Mouse (Mus musculus): Measurements from ENCODE around the gene Fkbp3. TPM values are rescaled to one million over a fixed set of nuclear protein-coding genes. Genes with fewer than 3 reads are reported as not detected.

Fkbp3 gene
- polyA plus RNA-seq, 1 experiment from 2014 or later: 516 TPM

GRCm38 (mm10) chr12:65075733-65076310 is 2.0 kb upstream of the Fkbp3 start:
- Histone ChIP-seq H3K4me3 (ENCODE audit: low read length) (peak overlapping the region; percentile 79), H3K27me3 (ENCODE audit: control insufficient read depth, insufficient read depth, low read length) (no peaks in the 10 kb centered on the region), H3K9me3 (replicated peaks; ENCODE audit: control insufficient read depth, low read length) (no peaks in the 10 kb centered on the region), H3K4me2 (ENCODE audit: low read depth, low read length) (peak overlapping the region; percentile 87), H3K9ac (ENCODE audit: low read length) (peak overlapping the region; percentile 96), H3K36me3 (ENCODE audit: control insufficient read depth, insufficient read depth) (peaks cover 6% of the 10 kb centered on the region; the same call in 1 of the 2 replicates), H3K4me1 (ENCODE audit: control insufficient read depth, insufficient read depth, low read length) (peaks cover 25% of the 10 kb centered on the region), H3K27ac (ENCODE audit: low read length) (peak overlapping the region; percentile 95)
- under 1% methylated on average over 41 of the region's 41 CpGs for WGBS
- ATAC-seq (replicated peaks; ENCODE audit: extremely low read depth, insufficient read depth, low FRiP score): no peak

GRCm38 (mm10) chr12:65075085-65075732 is 1.4 kb upstream of the Fkbp3 start, which contains the start of gene Fancm:
Gene Fancm (plus strand): TSS chr12:65075603.
- Histone ChIP-seq H3K4me1 (ENCODE audit: control insufficient read depth, insufficient read depth, low read length) (peaks cover 28% of the 10 kb centered on the region), H3K27me3 (ENCODE audit: control insufficient read depth, insufficient read depth, low read length) (no peaks in the 10 kb centered on the region), H3K4me3 (ENCODE audit: low read length) (peak within 1 kb of the TSS; percentile 79), H3K27ac (ENCODE audit: low read length) (peak within 1 kb of the TSS; percentile 95), H3K36me3 (ENCODE audit: control insufficient read depth, insufficient read depth) (peaks cover 5% of the 10 kb centered on the region; the same call in 1 of the 2 replicates), H3K9ac (ENCODE audit: low read length) (peak within 1 kb of the TSS; percentile 96), H3K4me2 (ENCODE audit: low read depth, low read length) (peak within 1 kb of the TSS; percentile 87), H3K9me3 (replicated peaks; ENCODE audit: control insufficient read depth, low read length) (no peaks in the 10 kb centered on the region)
- WGBS: 2% methylated on average over 39 of the region's 39 CpGs
- peak; percentile 43 for ATAC-seq (replicated peaks; ENCODE audit: extremely low read depth, insufficient read depth, low FRiP score)

- Histone ChIP-seq H3K4me2 (ENCODE audit: low read depth, low read length) (peak overlapping the region; percentile 87), H3K27me3 (ENCODE audit: control insufficient read depth, insufficient read depth, low read length) (no peaks in the 10 kb centered on the region), H3K4me1 (ENCODE audit: control insufficient read depth, insufficient read depth, low read length) (peaks cover 28% of the 10 kb centered on the region), H3K9me3 (replicated peaks; ENCODE audit: control insufficient read depth, low read length) (no peaks in the 10 kb centered on the region), H3K36me3 (ENCODE audit: control insufficient read depth, insufficient read depth) (0 out of 2 replicates have a peak, but pooled peaks cover 1% of the 10 kb centered on the region), H3K4me3 (ENCODE audit: low read length) (peak overlapping the region; percentile 79), H3K9ac (ENCODE audit: low read length) (peak overlapping the region; percentile 96), H3K27ac (ENCODE audit: low read length) (peak overlapping the region; percentile 95)
- no peak for ATAC-seq (replicated peaks; ENCODE audit: extremely low read depth, insufficient read depth, low FRiP score)
- 35% methylated on average over 7 of the region's 7 CpGs for WGBS
These were observed 844 bp upstream of the Fkbp3 start for GRCm38 (mm10) chr12:65074651-65075050.

- peak; percentile 46 for ATAC-seq (replicated peaks; ENCODE audit: extremely low read depth, insufficient read depth, low FRiP score)
- Histone ChIP-seq H3K4me1 (ENCODE audit: control insufficient read depth, insufficient read depth, low read length) (peaks cover 38% of the 10 kb centered on the region), H3K27ac (ENCODE audit: low read length) (peak overlapping the region; percentile 95), H3K4me3 (ENCODE audit: low read length) (peak overlapping the region; percentile 79), H3K27me3 (ENCODE audit: control insufficient read depth, insufficient read depth, low read length) (no peaks in the 10 kb centered on the region), H3K9ac (ENCODE audit: low read length) (peak overlapping the region; percentile 96), H3K9me3 (replicated peaks; ENCODE audit: control insufficient read depth, low read length) (no peaks in the 10 kb centered on the region), H3K4me2 (ENCODE audit: low read depth, low read length) (peak overlapping the region; percentile 77), H3K36me3 (ENCODE audit: control insufficient read depth, insufficient read depth) (no peaks in the 10 kb centered on the region)
- 3% methylated on average over 21 of the region's 21 CpGs for WGBS
These were observed 746 bp downstream of the Fkbp3 start for GRCm38 (mm10) chr12:65072911-65073610.

GRCm38 (mm10) chr12:65068409-65068808 is 5.4 kb downstream of the Fkbp3 start:
- Histone ChIP-seq H3K4me2 (ENCODE audit: low read depth, low read length) (peak overlapping the region; percentile 48), H3K9me3 (replicated peaks; ENCODE audit: control insufficient read depth, low read length) (no peaks in the 10 kb centered on the region), H3K4me3 (ENCODE audit: low read length) (no peak overlapping the region), H3K27ac (ENCODE audit: low read length) (peak overlapping the region; percentile 73), H3K36me3 (ENCODE audit: control insufficient read depth, insufficient read depth) (peaks cover 23% of the 10 kb centered on the region), H3K9ac (ENCODE audit: low read length) (peak overlapping the region; percentile 2; the same call in 1 of the 2 replicates), H3K4me1 (ENCODE audit: control insufficient read depth, insufficient read depth, low read length) (peaks cover 22% of the 10 kb centered on the region), H3K27me3 (ENCODE audit: control insufficient read depth, insufficient read depth, low read length) (no peaks in the 10 kb centered on the region)
- ATAC-seq (replicated peaks; ENCODE audit: extremely low read depth, insufficient read depth, low FRiP score): no peak
- 24% methylated on average over 4 of the region's 4 CpGs for WGBS

GRCm38 (mm10) chr12:65066234-65066633 is 7.6 kb downstream of the Fkbp3 start:
- 48% methylated on average over 3 of the region's 3 CpGs for WGBS
- peaks cover 28% of the 10 kb centered on the region for H3K36me3 ChIP-seq (ENCODE audit: control insufficient read depth, insufficient read depth)
- H3K27me3 ChIP-seq (ENCODE audit: control insufficient read depth, insufficient read depth, low read length): no peaks in the 10 kb centered on the region
- H3K4me1 ChIP-seq (ENCODE audit: control insufficient read depth, insufficient read depth, low read length): peaks cover 17% of the 10 kb centered on the region
- H3K4me2 ChIP-seq (ENCODE audit: low read depth, low read length): no peak overlapping the region
- H3K9me3 ChIP-seq (replicated peaks; ENCODE audit: control insufficient read depth, low read length): no peaks in the 10 kb centered on the region
- H3K27ac ChIP-seq (ENCODE audit: low read length): no peak overlapping the region
- H3K4me3 ChIP-seq (ENCODE audit: low read length): no peak overlapping the region
- H3K9ac ChIP-seq (ENCODE audit: low read length): no peak overlapping the region
- ATAC-seq (replicated peaks; ENCODE audit: extremely low read depth, insufficient read depth, low FRiP score): no peak

- Histone ChIP-seq H3K4me3 (ENCODE audit: low read length) (no peak overlapping the region), H3K4me1 (ENCODE audit: control insufficient read depth, insufficient read depth, low read length) (peaks cover 14% of the 10 kb centered on the region), H3K4me2 (ENCODE audit: low read depth, low read length) (no peak overlapping the region), H3K9ac (ENCODE audit: low read length) (no peak overlapping the region), H3K9me3 (replicated peaks; ENCODE audit: control insufficient read depth, low read length) (no peaks in the 10 kb centered on the region), H3K27me3 (ENCODE audit: control insufficient read depth, insufficient read depth, low read length) (no peaks in the 10 kb centered on the region), H3K27ac (ENCODE audit: low read length) (no peak overlapping the region), H3K36me3 (ENCODE audit: control insufficient read depth, insufficient read depth) (peaks cover 36% of the 10 kb centered on the region)
- WGBS: 45% methylated on average over 2 of the region's 2 CpGs
- 0 out of 2 replicates have a peak, but pooled peaks have one; percentile 54 for ATAC-seq (replicated peaks; ENCODE audit: extremely low read depth, insufficient read depth, low FRiP score)
These were observed 8.6 kb downstream of the Fkbp3 start for GRCm38 (mm10) chr12:65065241-65065640.

- ATAC-seq (replicated peaks; ENCODE audit: extremely low read depth, insufficient read depth, low FRiP score): no peak
- peaks cover 38% of the 10 kb centered on the region for H3K36me3 ChIP-seq (ENCODE audit: control insufficient read depth, insufficient read depth)
These were observed 12.7 kb downstream of the Fkbp3 start for GRCm38 (mm10) chr12:65061082-65061481.

GRCm38 (mm10) chr12:65058203-65058602 is 15.6 kb downstream of the Fkbp3 start:
- 67% methylated on average over 2 of the region's 2 CpGs for WGBS
- no peak overlapping the region for H3K27ac ChIP-seq (ENCODE audit: low read length)
- no peaks in the 10 kb centered on the region for H3K27me3 ChIP-seq (ENCODE audit: control insufficient read depth, insufficient read depth, low read length)
- no peaks in the 10 kb centered on the region for H3K9me3 ChIP-seq (replicated peaks; ENCODE audit: control insufficient read depth, low read length)
- H3K4me3 ChIP-seq (ENCODE audit: low read length): no peak overlapping the region
- H3K9ac ChIP-seq (ENCODE audit: low read length): no peak overlapping the region
- no peaks in the 10 kb centered on the region for H3K4me1 ChIP-seq (ENCODE audit: control insufficient read depth, insufficient read depth, low read length)
- peaks cover 30% of the 10 kb centered on the region for H3K36me3 ChIP-seq (ENCODE audit: control insufficient read depth, insufficient read depth)
- no peak for ATAC-seq (replicated peaks; ENCODE audit: extremely low read depth, insufficient read depth, low FRiP score)
- H3K4me2 ChIP-seq (ENCODE audit: low read depth, low read length): no peak overlapping the region

More at GRCm38 (mm10) chr12:65061082-65061481, 12.7 kb downstream of the Fkbp3 start:
- Histone ChIP-seq H3K27me3 (ENCODE audit: control insufficient read depth, insufficient read depth, low read length) (no peaks in the 10 kb centered on the region), H3K27ac (ENCODE audit: low read length) (no peak overlapping the region), H3K9me3 (replicated peaks; ENCODE audit: control insufficient read depth, low read length) (no peaks in the 10 kb centered on the region), H3K4me1 (ENCODE audit: control insufficient read depth, insufficient read depth, low read length) (no peaks in the 10 kb centered on the region), H3K4me3 (ENCODE audit: low read length) (no peak overlapping the region), H3K9ac (ENCODE audit: low read length) (no peak overlapping the region), H3K4me2 (ENCODE audit: low read depth, low read length) (no peak overlapping the region)
